Mouse (Mus musculus) myocyte (in vitro differentiated cells): Measurements from ENCODE around the gene Lman2l.

Experiments
- CEBPB ChIP-seq: IDR thresholded peaks from 2 replicates; pipeline ENCODE4 v1.6.1; 2011; ENCODE audit warnings: mild to moderate bottlenecking, moderate library complexity; ENCODE audit not compliant: poor library complexity, insufficient read depth, severe bottlenecking
- E2F4 ChIP-seq: IDR thresholded peaks from one replicate; pipeline ENCODE4 v1.6.1; 2011; ENCODE audit warnings: mild to moderate bottlenecking, control low read depth, moderate library complexity; ENCODE audit not compliant: insufficient read depth
- MAX ChIP-seq: IDR thresholded peaks from one replicate; pipeline ENCODE4 v1.6.1; 2011; ENCODE audit warnings: low read depth, mild to moderate bottlenecking, control low read depth
- MYOD1 ChIP-seq, 3 experiments: IDR thresholded peaks; one replicate each; pipeline ENCODE4 v1.6.1; 2011; ENCODE audit warnings: control low read depth in 2 of 3, low read depth in 2 of 3, mild to moderate bottlenecking in 2 of 3, moderate library complexity in 1 of 3; ENCODE audit not compliant: insufficient read length in 2 of 3, control insufficient read depth in 1 of 3
- MYOG ChIP-seq, 3 experiments: IDR thresholded peaks; one replicate each; pipeline ENCODE4 v1.6.1; 2011; ENCODE audit warnings: control low read depth in 2 of 3, low read depth in 2 of 3, mild to moderate bottlenecking in 2 of 3; ENCODE audit not compliant: insufficient read length in 2 of 3, control insufficient read depth in 1 of 3, insufficient read depth in 1 of 3
- POLR2A ChIP-seq: IDR thresholded peaks from one replicate; pipeline ENCODE4 v1.6.1; 2011; ENCODE audit warnings: low read depth, mild to moderate bottlenecking, control low read depth, moderate library complexity; ENCODE audit not compliant: insufficient read length
- POLR2AphosphoS2 ChIP-seq: IDR thresholded peaks from one replicate; pipeline ENCODE4 v1.6.1; 2011; ENCODE audit warnings: low read depth, control low read depth; ENCODE audit not compliant: insufficient read length
- TCF12 ChIP-seq: IDR thresholded peaks from one replicate; pipeline ENCODE4 v1.6.1; 2011; ENCODE audit warnings: mild to moderate bottlenecking, control low read depth; ENCODE audit not compliant: poor library complexity, insufficient read depth, severe bottlenecking
- USF1 ChIP-seq: IDR thresholded peaks from one replicate; pipeline ENCODE4 v1.6.1; 2011; ENCODE audit warnings: low read depth, mild to moderate bottlenecking, control low read depth, moderate library complexity

- TF ChIP-seq POLR2A: no peak
- no peak for TF ChIP-seq TCF12
- TF ChIP-seq CEBPB: no peak
- no peak for TF ChIP-seq MYOD1 (IDR thresholded peaks at IDR 0.05; ENCODE audit: control insufficient read depth in 1 of 3, insufficient read length in 2 of 3, low read depth in 2 of 3)
- no peak for TF ChIP-seq E2F4
- TF ChIP-seq MYOG (IDR thresholded peaks at IDR 0.05; ENCODE audit: control insufficient read depth in 1 of 3, insufficient read depth in 1 of 3, insufficient read length in 2 of 3, low read depth in 2 of 3): no peak
- no peak for TF ChIP-seq MAX
- no peak for TF ChIP-seq POLR2AphosphoS2
- no peak for TF ChIP-seq USF1
These were observed 40.5 kb downstream of the Lman2l start for GRCm38 (mm10) chr1:36404531-36404930.
